Mouse (Mus musculus) monocyte, adult 2 months (primary cell): ENCODE data around the gene Pip5k1c.

ENCODE experiments used
- DNase-seq, 2 experiments: peaks; one replicate each; pipeline ENCODE4 v3.0.0; 2022; ENCODE audit warnings: low spot score in 2 of 2, low read depth in 1 of 2

Gene Pip5k1c

DNA sequence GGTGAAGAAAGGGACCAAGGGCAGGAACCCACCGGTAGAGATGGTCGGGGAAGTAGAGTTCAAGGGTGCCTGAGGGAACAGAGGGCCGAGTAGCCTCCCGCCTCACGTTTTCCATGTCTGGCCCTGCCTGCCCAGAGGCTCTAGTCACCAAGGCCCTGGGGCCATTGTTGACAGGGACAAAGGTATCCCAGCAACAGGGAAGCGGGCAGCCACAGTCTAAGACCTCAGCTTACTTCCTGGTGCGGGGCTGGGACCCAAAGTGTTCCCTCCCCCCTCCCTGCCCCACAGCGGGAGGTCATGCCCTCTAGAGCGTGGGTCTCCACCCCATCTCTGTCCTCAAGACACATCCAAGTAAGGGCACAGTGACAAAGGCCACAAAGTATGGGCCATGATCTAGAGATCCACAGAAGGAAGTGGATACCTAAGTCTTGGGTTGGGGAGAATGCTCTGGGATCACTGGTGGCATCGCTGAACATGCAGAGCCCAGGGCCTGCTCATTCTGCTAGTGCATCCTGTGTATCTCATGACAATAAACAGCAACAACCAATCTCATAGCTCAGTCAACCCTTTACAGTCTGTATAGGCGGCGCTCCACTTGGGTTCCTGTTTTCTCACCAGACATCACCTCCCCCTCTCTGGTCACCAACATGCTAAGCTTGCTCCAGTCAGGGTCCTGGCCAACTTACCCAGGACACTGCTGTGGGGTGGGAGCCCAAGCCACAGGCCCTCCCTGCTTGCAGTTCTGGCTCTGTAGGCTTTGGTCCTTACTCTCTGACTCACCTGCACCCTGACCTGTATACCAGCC lies 73.1 kb downstream of the Pip5k1c start, which contains the start of gene 4930404N11Rik:
4930404N11Rik (minus strand) TSS at position 145 of the 805 bp plus-strand sequence.
- peak in 1 of 2 experiments; percentile 44 for DNase-seq

DNA sequence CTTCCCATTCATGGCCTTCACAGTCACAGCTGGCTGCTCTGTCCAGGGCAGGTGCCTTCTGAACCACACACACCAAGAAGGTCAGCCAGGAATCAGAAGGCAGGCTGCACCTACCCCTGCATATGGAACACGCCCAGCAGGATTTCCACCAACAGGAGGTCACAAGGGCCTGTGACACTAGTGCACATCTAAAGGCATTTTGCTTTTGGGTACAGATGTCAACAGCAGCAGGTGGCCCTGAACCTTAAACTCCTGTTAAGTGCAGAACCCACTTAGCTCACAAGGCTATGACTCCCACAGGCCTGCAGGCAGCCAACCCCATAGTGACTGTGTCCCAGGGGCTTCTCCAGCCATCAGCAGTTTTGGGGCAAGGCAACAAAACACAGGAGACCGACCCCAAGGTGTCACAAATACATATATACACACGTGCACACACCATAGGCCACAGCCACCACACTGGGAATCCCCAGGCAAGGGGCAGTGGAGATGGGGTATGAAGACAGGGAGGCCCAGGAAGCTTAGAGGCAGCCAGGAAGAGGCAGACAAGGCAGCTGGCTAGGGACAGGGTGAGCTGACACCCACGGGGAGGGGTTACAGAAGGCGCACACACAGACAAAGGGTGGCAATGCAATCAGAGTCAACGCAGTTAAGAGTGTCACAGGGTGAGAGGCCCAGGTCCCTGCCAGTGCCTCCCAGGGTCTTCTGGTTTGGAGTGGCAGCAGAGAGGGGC lies 73.9 kb downstream of the Pip5k1c start:
- DNase-seq: no peak

DNA sequence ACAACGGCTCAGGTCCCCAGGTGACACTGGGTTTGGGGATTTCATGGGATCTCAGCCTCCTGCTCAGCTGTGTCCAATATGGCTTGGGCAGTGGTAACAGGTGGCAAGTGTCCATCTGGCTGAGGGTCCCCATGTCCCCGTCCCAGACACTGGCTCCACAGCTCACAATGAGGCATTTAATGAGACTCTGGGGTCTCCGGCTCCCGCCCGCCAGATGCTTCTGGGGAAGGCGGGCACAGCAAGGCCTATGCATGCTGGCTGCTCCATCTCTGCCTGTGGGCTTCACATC lies 74.4 kb downstream of the Pip5k1c start:
- no peak for DNase-seq
